In genomic region chr4:104642761-104643469, GRCm38 (mm10) we compare ENCODE assay signal across 9 mouse cellular contexts.
DNase-seq lines count a peak whose midpoint lies in the region; ATAC-seq and TF ChIP-seq lines count a peak whose summit lies in the region.
"Had no signal": no experiment of that assay in that cellular context is flagged by ENCODE, and none has a peak within 500 bp of the region (broad histone marks: within the 10 kb centered on the region; RNA-seq: fewer than 3 reads in every experiment).

No protein-coding gene starts in this region.

- H3K36me3 ChIP-seq in forebrain, embryonic 15.5 days = no peaks in the 10 kb centered on the region
- H3K36me3 ChIP-seq: heart, embryonic 12.5 days; limb, embryonic 12.5 days had no signal

- WGBS in forebrain, embryonic 15.5 days = 45% methylated on average over 8 of the region's 8 CpGs

- peak overlapping the region; percentile 88 for H3K27ac ChIP-seq in forebrain, embryonic 15.5 days (replicated peaks)
- H3K27ac ChIP-seq in gastrocnemius, adult 2 months = no peak overlapping the region
- H3K27ac ChIP-seq: limb, embryonic 12.5 days had no signal

- H3K4me3 ChIP-seq in forebrain, embryonic 15.5 days = no peak overlapping the region
- no peak overlapping the region for H3K4me3 ChIP-seq in gastrocnemius, adult 2 months
- H3K4me3 ChIP-seq: heart, embryonic 12.5 days; limb, embryonic 12.5 days had no signal

- no peak overlapping the region for H3K9ac ChIP-seq in forebrain, embryonic 15.5 days (replicated peaks)
- H3K9ac ChIP-seq: heart, embryonic 12.5 days; limb, embryonic 12.5 days had no signal

- peak; percentile 30; the same call in 1 of the 2 replicates for ATAC-seq in forebrain, embryonic 15.5 days (replicated peaks)

- H3K27me3 ChIP-seq in forebrain, embryonic 15.5 days = no peaks in the 10 kb centered on the region
- H3K27me3 ChIP-seq: heart, embryonic 12.5 days; limb, embryonic 12.5 days had no signal

- no peak for TF ChIP-seq CTCF in gastrocnemius, adult 2 months (IDR thresholded peaks at IDR 0.05)

- no peaks in the 10 kb centered on the region for H3K9me3 ChIP-seq in forebrain, embryonic 15.5 days
- H3K9me3 ChIP-seq: limb, embryonic 12.5 days had no signal

- intact Hi-C loops in gastrocnemius, adult 2 months (cut with DNase I) = no loop called here

- peak; percentile 31 to 44 for DNase-seq in kidney, postnatal 25 days
- no peak for DNase-seq in kidney, postnatal 4 days
- DNase-seq in Muller cell, postnatal 12 days (ENCODE audit: inconsistent ontology term) = peak; percentile 48
- DNase-seq in cerebellum, adult 11 months = peak; percentile 58
- DNase-seq in gastrocnemius, adult 2 months = no peak
- DNase-seq in retina, postnatal 1 day = no peak

- H3K4me2 ChIP-seq in forebrain, embryonic 15.5 days (replicated peaks) = no peak overlapping the region
- H3K4me2 ChIP-seq: heart, embryonic 12.5 days; limb, embryonic 12.5 days had no signal

- H3K4me1 ChIP-seq in forebrain, embryonic 15.5 days = peaks cover 31% of the 10 kb centered on the region

Comparison
In these comparisons a context has a peak if more than half of its experiments do, and no peak if none do; other contexts are left out.
1. DNase-seq: peak in kidney, postnatal 25 days (2 of 2), Muller cell, postnatal 12 days (single experiment) and cerebellum, adult 11 months (single experiment); none in kidney, postnatal 4 days (0 of 2), gastrocnemius, adult 2 months (single experiment) and retina, postnatal 1 day (single experiment).